Mouse (Mus musculus): Measurements from ENCODE around the gene Gm20388. TPM values are rescaled to one million over a fixed set of nuclear protein-coding genes. Genes with fewer than 3 reads are reported as not detected.

Gm20388 gene
- total and polyA plus RNA-seq, 3 experiments = 0.02 to 0.05 TPM; not detected in 1

DNA sequence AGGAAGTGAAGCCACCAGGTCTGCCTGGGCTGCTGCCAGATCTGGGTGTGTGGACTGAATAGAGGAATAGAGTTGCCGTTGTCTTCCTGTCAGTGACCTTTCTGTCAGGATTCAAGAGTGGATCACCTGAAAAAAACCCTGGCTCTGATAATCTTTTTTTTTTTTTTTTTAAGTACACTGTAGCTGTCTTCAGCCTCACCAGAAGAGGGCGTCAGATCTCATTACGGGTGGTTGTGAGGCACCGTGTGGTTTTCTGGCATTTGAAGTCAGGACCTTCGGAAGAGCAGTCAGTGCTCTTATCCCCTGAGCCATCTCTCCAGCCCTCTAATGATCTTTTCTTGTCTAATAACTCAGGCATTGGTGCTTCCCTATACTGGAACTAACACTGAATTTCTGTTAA, 4122.8 kb downstream of the Gm20388 start:
- Histone ChIP-seq H3K27me3 (ENCODE audit: insufficient read depth, low read length) (no peaks in the 10 kb centered on the region), H3K4me3 (ENCODE audit: low read depth, low read length) (no peak overlapping the region), H3K4me1 (ENCODE audit: insufficient read depth, low read depth, low read length) (peaks cover 18% of the 10 kb centered on the region), H3K9me3 (replicated peaks) (no peaks in the 10 kb centered on the region), H3K36me3 (replicated peaks) (peaks cover 95% of the 10 kb centered on the region)
- DNase-seq (ENCODE audit: low spot score) (no peak), ATAC-seq (ENCODE audit: extremely low read depth, insufficient number of reproducible peaks, low FRiP score, poor library complexity, severe bottlenecking) (no peak)
- TF ChIP-seq GATA1 (IDR thresholded peaks at IDR 0.05; ENCODE audit: borderline replicate concordance, low read length) = no peak
- TF ChIP-seq TAL1 (conservative IDR thresholded peaks at IDR 0.05; ENCODE audit: low read depth, low read length) = no peak
- TF ChIP-seq POLR2AphosphoS5 (IDR thresholded peaks at IDR 0.05; ENCODE audit: insufficient replicate concordance, low read depth, low read length) = no peak

- no peak for ATAC-seq (ENCODE audit: extremely low read depth, insufficient number of reproducible peaks, low FRiP score, poor library complexity, severe bottlenecking)
- H3K36me3 ChIP-seq (replicated peaks) = peaks cover 93% of the 10 kb centered on the region
- no peak for DNase-seq (ENCODE audit: low spot score)
- H3K4me3 ChIP-seq (ENCODE audit: low read depth, low read length) = no peak overlapping the region
- H3K27me3 ChIP-seq (ENCODE audit: insufficient read depth, low read length) = no peaks in the 10 kb centered on the region
- no peak for TF ChIP-seq CTCF (IDR thresholded peaks at IDR 0.05; ENCODE audit: low read depth, low read length)
- TF ChIP-seq GATA1 (IDR thresholded peaks at IDR 0.05; ENCODE audit: borderline replicate concordance, low read length) = no peak
- TF ChIP-seq GATA2 (IDR thresholded peaks at IDR 0.05; ENCODE audit: borderline replicate concordance, low read depth, low read length) = no peak
- TF ChIP-seq POLR2AphosphoS5 (IDR thresholded peaks at IDR 0.05; ENCODE audit: insufficient replicate concordance, low read depth, low read length) = no peak
- no peak for TF ChIP-seq TAL1 (conservative IDR thresholded peaks at IDR 0.05; ENCODE audit: low read depth, low read length)
- no peaks in the 10 kb centered on the region; the same call in 1 of the 2 replicates for H3K4me1 ChIP-seq (ENCODE audit: insufficient read depth, low read depth, low read length)
- no peaks in the 10 kb centered on the region for H3K9me3 ChIP-seq (replicated peaks)
Measured at GRCm38 (mm10) chr8:124038121-124038520, 4127.5 kb downstream of the Gm20388 start.

- peaks cover 93% of the 10 kb centered on the region for H3K36me3 ChIP-seq (replicated peaks)
- H3K9me3 ChIP-seq (replicated peaks) = no peaks in the 10 kb centered on the region
- H3K4me3 ChIP-seq (ENCODE audit: low read depth, low read length) = no peak overlapping the region
- no peak for TF ChIP-seq TAL1 (conservative IDR thresholded peaks at IDR 0.05; ENCODE audit: low read depth, low read length)
- TF ChIP-seq POLR2AphosphoS5 (IDR thresholded peaks at IDR 0.05; ENCODE audit: insufficient replicate concordance, low read depth, low read length) = no peak
- no peak for TF ChIP-seq GATA1 (IDR thresholded peaks at IDR 0.05; ENCODE audit: borderline replicate concordance, low read length)
- H3K4me1 ChIP-seq (ENCODE audit: insufficient read depth, low read depth, low read length) = no peaks in the 10 kb centered on the region; the same call in 1 of the 2 replicates
- ATAC-seq (ENCODE audit: extremely low read depth, insufficient number of reproducible peaks, low FRiP score, poor library complexity, severe bottlenecking) = no peak
- H3K27me3 ChIP-seq (ENCODE audit: insufficient read depth, low read length) = no peaks in the 10 kb centered on the region
- no peak for DNase-seq (ENCODE audit: low spot score)
Measured at GRCm38 (mm10) chr8:124039351-124039750, 4128.7 kb downstream of the Gm20388 start.

GRCm38 (mm10) chr8:124042201-124042600, 4131.6 kb downstream of the Gm20388 start:
- no peak for ATAC-seq (ENCODE audit: extremely low read depth, insufficient number of reproducible peaks, low FRiP score, poor library complexity, severe bottlenecking)
- no peak overlapping the region for H3K4me3 ChIP-seq (ENCODE audit: low read depth, low read length)
- TF ChIP-seq GATA2 (IDR thresholded peaks at IDR 0.05; ENCODE audit: borderline replicate concordance, low read depth, low read length) (no peak), TAL1 (conservative IDR thresholded peaks at IDR 0.05; ENCODE audit: low read depth, low read length) (no peak), GATA1 (IDR thresholded peaks at IDR 0.05; ENCODE audit: borderline replicate concordance, low read length) (no peak), CTCF (IDR thresholded peaks at IDR 0.05; ENCODE audit: low read depth, low read length) (no peak), POLR2AphosphoS5 (IDR thresholded peaks at IDR 0.05; ENCODE audit: insufficient replicate concordance, low read depth, low read length) (no peak)
- H3K9me3 ChIP-seq (replicated peaks) = no peaks in the 10 kb centered on the region
- H3K36me3 ChIP-seq (replicated peaks) = peaks cover 90% of the 10 kb centered on the region
- DNase-seq (ENCODE audit: low spot score) = no peak
- peaks cover 5% of the 10 kb centered on the region; the same call in 1 of the 2 replicates for H3K4me1 ChIP-seq (ENCODE audit: insufficient read depth, low read depth, low read length)
- no peaks in the 10 kb centered on the region for H3K27me3 ChIP-seq (ENCODE audit: insufficient read depth, low read length)

DNA sequence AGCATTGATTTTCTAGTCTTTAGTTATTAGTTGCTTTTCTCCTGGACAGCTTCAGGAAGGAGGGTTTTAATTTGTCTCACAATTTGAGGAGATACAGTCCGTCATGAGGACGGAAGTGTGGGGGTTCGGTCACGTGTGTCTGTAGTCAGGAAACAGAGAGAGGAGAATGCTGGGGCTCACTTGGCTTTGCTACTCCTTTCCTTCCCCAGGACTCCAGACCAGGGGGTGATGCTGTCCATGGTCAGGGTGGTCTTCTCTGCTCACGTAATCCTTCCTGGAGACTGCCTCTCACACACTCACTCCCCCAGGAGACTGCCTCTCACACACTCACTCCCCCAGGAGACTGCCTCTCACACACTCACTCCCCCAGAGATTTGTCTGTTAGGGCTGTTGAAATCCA, 4133.8 kb downstream of the Gm20388 start:
- TF ChIP-seq TAL1 (conservative IDR thresholded peaks at IDR 0.05; ENCODE audit: low read depth, low read length) (no peak), CTCF (IDR thresholded peaks at IDR 0.05; ENCODE audit: low read depth, low read length) (no peak), GATA1 (IDR thresholded peaks at IDR 0.05; ENCODE audit: borderline replicate concordance, low read length) (no peak), POLR2AphosphoS5 (IDR thresholded peaks at IDR 0.05; ENCODE audit: insufficient replicate concordance, low read depth, low read length) (no peak), GATA2 (IDR thresholded peaks at IDR 0.05; ENCODE audit: borderline replicate concordance, low read depth, low read length) (no peak)
- DNase-seq (ENCODE audit: low spot score) (no peak), ATAC-seq (ENCODE audit: extremely low read depth, insufficient number of reproducible peaks, low FRiP score, poor library complexity, severe bottlenecking) (no peak)
- Histone ChIP-seq H3K27me3 (ENCODE audit: insufficient read depth, low read length) (no peaks in the 10 kb centered on the region), H3K4me1 (ENCODE audit: insufficient read depth, low read depth, low read length) (peaks cover 5% of the 10 kb centered on the region; the same call in 1 of the 2 replicates), H3K36me3 (replicated peaks) (peaks cover 85% of the 10 kb centered on the region), H3K9me3 (replicated peaks) (no peaks in the 10 kb centered on the region), H3K4me3 (ENCODE audit: low read depth, low read length) (no peak overlapping the region)

GRCm38 (mm10) chr8:124044931-124045330, 4134.3 kb downstream of the Gm20388 start:
- Histone ChIP-seq H3K27me3 (ENCODE audit: insufficient read depth, low read length) (no peaks in the 10 kb centered on the region), H3K4me1 (ENCODE audit: insufficient read depth, low read depth, low read length) (peaks cover 5% of the 10 kb centered on the region; the same call in 1 of the 2 replicates), H3K36me3 (replicated peaks) (peaks cover 85% of the 10 kb centered on the region), H3K9me3 (replicated peaks) (no peaks in the 10 kb centered on the region), H3K4me3 (ENCODE audit: low read depth, low read length) (no peak overlapping the region)
- TF ChIP-seq CTCF (IDR thresholded peaks at IDR 0.05; ENCODE audit: low read depth, low read length) (no peak), TAL1 (conservative IDR thresholded peaks at IDR 0.05; ENCODE audit: low read depth, low read length) (no peak), GATA1 (IDR thresholded peaks at IDR 0.05; ENCODE audit: borderline replicate concordance, low read length) (no peak), POLR2AphosphoS5 (IDR thresholded peaks at IDR 0.05; ENCODE audit: insufficient replicate concordance, low read depth, low read length) (no peak), GATA2 (IDR thresholded peaks at IDR 0.05; ENCODE audit: borderline replicate concordance, low read depth, low read length) (no peak)
- no peak for ATAC-seq (ENCODE audit: extremely low read depth, insufficient number of reproducible peaks, low FRiP score, poor library complexity, severe bottlenecking)
- no peak for DNase-seq (ENCODE audit: low spot score)

All from G1E (cell line).